Mouse (Mus musculus) forebrain, embryonic 14.5 days (tissue): ENCODE measurements around the gene Accs. TPM values are rescaled to one million over a fixed set of nuclear protein-coding genes. Genes with fewer than 3 reads are reported as not detected.

ENCODE experiments used
- polyA plus RNA-seq: library from polyadenylated mRNA; unstranded; fragments of >200 nt; fragmentation: Nextera tagmentation; extraction: Ambion mirVana; gene quantifications from 2 replicates; pipeline ENCODE4 v1.2.1, GENCODE M21; 2014

Gene Accs
- polyA plus RNA-seq, 1 experiment from 2014 or later = 8.0 TPM

Other genes starting within 250 kb of the Accs start
- 0.50 and 0.78 TPM in 2 replicates for gene Alx4, start 207.6 kb downstream of the Accs start, polyA plus RNA-seq
- gene Ext2, start 27.4 kb downstream of the Accs start, polyA plus RNA-seq = 53.1 and 61.9 TPM in 2 replicates
- 0.71 and 1.2 TPM in 2 replicates for gene Accsl, start 19.2 kb upstream of the Accs start, polyA plus RNA-seq
- gene Gm13889, start 107.3 kb upstream of the Accs start, polyA plus RNA-seq = 23.9 and 28.6 TPM in 2 replicates
- gene Gm27027, start 146.4 kb upstream of the Accs start, polyA plus RNA-seq = not detected in 2 replicates
- 47.5 and 52.2 TPM in 2 replicates for gene Alkbh3, start 160.9 kb upstream of the Accs start, polyA plus RNA-seq